Mouse (Mus musculus) hindlimb bud, embryonic 11.5 days (tissue): ENCODE measurements around the gene Gast.
"Not testable (repeated sequence)": the region's sequence is repeated elsewhere in the genome, so short reads cannot be mapped to it uniquely, and the experiment has no call there.

Experiments used
- DNase-seq: peaks from one replicate; pipeline ENCODE4 v3.0.0-alpha.2; 2012; ENCODE audit warnings: low read depth, low spot score; ENCODE audit errors: extremely low spot score

The Gast gene

DNA sequence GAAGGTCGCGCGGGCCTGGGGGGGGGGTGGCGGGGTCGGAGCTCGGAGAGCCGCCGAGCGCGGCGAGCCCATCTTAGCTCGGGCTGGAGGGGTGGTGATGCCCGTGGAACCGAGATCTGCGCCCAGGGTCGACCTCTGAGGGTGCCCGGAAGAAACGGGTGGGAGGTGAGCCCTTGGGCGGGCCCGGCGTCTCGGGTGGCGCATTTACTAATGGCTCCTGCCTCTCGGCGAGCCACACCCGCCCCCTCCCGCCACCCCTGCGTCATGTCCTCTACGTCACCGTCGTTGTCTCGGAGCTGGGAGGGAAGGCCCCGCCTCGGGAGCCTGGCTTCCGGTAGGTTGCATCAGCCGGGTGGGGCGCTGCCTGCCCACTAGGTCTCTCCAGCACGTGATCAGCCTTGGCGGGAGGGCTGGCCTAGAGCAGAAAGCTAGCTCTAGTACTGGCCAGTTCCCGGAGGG lies 14.0 kb upstream of the Gast start:
- peak; percentile 82 for DNase-seq

DNA sequence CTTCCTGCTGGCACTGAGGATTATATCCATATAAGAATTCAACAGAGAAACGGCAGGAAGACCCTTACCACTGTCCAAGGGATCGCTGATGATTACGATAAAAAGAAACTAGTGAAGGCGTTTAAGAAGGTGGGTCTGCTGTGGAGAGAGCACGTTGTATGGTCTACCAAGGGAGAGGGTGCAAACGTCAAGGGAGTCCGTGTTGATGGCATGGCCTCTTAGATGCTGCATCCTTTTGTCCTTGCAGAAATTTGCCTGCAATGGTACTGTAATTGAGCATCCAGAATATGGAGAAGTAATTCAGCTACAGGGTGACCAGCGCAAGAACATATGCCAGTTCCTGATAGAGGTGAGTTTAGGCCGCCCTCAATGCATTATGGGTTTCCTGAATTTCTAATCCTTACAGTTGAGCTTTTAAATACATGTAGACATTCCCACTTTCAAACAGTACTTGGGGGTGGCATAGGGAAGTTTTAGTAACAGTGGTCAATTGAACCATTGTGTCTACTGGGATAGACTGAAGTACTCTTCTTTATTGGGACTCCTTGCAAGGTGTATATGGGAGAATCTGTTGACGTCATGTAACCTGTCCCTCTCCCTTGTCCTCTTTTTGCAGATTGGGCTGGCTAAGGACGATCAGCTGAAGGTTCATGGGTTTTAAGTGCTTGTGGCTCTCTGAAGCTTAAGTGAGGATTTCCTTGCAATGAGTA lies 13.4 kb upstream of the Gast start:
- not testable (repeated sequence) for DNase-seq

DNA sequence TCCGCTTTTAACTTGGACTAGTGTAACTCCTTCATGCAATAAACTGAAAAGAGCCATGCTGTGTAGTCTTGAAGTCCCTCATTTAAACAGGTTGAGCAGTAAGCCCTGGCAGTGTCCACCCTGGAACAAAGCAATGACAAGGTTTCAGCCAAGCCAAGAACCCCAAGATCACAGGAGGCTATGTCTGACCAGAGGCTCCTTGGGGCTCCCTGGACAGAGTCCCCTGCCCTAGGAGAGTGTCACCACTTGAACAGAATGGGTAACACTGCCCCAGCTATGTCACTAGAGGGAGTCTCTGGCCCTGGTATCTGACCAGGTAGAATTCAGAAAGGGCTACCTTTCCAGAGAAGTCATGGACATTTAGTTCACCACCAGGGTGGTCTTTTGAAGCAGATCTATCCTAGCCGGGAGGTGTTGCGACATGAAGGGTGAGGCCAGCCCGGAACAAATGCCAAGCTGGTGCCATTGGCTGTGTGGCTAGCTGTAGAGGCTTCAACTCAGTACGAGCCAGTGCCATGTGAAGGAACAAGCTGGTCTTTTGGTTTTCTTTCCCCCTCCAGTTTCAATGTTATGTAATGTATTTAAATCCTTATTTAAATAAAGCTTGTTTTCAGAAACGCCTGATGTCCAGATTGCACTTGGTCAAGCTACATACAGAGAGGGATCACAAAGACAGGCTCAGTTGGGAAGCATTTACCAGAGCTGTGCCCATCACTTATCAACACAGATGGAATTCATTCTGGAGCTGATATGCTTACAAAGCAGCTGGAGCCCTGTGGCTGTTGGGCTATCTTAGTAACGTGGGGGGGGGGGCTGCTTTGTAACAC lies 12.5 kb upstream of the Gast start:
- DNase-seq: not testable (repeated sequence)

DNA sequence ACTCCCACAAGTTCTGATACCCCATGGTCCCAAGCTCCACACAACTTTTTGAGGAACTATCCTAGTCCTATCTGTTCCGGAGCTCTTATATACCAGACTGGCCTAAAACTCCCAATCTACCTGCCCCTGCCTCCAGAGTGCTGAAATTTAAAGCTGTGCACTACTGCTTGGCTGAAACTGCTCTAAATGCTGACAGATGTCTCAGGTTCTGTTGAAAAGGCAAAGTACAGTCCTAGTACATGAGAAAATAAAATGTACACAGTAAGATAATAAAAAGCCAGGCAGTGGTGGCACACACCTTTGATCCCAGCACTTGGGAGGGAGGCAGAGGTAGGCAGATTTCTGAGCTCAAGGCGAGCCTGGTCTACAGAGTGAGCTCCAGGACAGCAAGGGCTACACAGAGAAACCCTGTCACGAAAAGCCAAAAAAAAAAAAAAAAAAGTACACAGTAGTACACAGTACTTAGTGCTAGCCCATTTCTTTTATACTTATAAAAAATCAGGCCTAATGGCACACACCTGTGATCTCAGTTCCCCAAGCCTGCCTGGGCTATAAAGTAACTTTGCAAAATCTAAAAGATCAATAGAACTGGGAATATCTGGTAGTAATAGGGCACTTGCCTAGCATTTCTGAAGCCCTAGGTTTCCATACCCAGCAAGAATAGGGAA lies 11.5 kb upstream of the Gast start:
- DNase-seq: no peak

DNA sequence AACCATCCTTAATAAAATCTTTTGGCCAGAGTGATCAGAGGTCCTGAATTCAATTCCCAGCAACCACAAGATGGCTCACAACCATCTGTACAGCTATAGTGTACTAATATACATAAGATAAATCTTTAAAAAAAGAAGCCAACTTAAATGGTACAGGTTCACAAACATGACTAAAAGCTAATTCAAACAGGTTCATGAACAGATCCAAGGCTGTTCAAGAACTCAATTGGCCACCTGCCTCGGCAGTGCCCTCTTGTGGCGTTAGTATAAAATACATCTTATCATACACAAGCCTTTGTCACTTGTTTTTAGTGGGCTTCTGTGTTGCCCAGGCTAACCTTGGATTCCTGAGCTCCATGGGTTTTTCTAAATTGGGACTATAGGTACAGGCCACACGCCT lies 10.6 kb upstream of the Gast start:
- DNase-seq: peak; percentile 76

DNA sequence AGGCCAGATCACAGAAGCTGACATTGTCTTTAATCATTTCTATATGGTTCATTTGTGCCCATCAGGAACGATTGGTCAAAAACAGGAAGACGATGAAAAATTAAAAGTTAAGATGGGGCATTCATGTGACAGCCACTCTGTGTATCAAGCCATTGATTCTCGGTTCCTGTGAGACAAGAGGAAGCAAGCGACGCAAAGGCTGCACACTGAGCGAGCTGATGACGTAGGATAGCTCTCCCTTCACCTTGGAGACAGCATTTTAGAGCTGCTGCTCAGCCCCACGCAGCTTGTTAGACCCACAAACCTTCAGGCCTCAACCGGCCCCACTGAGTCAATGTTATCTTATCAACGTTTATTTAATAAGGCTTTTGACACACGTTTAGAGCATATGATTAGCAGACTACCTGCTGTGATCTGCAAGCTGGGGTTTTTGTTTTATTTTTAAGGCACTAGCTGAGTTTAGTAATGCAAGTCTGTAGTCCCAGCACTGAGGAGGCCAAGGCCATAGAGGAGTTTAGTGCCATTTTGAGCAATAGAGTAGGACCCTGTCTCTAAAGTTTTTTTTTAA lies 9.1 kb upstream of the Gast start:
- DNase-seq: no peak

DNA sequence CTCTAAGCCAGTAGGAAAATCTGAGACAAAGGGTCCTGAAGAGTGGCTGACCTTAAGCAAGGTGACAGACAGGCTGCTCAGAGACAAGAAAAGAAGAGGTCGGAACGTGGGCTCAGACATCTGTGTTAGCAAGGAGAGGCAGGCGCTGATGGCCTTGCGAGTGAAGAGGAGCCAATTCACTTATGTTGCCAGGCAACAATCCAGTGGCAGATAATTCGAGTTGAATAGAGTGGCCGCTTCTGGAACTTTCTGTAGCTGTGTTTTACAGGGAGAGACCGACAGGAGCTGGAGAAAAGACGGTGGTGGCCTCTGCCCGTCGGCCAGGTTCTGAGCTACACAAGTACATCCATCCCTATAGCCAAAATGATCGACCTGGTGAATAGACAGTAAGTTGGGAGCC lies 6.9 kb upstream of the Gast start:
- no peak for DNase-seq

DNA sequence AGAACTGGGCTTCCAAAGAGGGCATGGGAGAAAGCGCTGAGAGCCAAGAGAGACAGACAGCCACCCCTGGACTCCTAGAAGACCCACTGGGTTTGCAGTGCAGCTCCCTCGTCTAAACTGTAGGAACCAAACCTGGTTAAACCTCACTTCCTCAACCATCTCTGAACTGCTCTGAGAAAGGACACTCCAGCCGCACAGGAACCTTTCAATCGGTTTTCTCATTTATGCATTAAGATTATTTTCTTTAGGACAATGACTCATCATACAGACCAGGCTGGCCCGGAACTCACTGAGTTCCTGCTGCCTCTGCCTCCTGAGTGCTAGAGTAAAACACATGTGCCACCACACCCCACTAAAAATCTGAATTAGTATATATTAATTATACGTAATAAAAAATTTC lies 6.4 kb upstream of the Gast start:
- DNase-seq: no peak

DNA sequence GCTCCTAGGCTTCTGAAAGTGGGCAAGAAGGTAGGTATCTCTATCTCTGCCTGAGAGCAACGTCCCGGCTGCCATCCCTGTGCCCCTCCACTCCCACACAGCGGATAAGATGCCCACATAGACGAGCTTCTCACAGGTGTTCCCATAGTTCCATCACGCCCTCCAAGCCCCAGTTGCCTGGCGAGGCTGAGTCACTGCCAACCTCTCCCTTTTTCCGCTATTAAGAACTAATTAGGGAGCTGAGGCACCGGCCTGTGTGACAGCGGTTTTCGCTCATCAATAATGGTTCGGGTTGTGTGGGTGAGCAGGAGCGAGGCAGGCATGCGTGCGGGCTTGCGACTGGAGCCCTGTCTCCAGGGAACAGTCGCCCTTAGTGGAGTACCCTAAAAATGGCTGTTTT lies 4.0 kb upstream of the Gast start:
- DNase-seq: no peak

DNA sequence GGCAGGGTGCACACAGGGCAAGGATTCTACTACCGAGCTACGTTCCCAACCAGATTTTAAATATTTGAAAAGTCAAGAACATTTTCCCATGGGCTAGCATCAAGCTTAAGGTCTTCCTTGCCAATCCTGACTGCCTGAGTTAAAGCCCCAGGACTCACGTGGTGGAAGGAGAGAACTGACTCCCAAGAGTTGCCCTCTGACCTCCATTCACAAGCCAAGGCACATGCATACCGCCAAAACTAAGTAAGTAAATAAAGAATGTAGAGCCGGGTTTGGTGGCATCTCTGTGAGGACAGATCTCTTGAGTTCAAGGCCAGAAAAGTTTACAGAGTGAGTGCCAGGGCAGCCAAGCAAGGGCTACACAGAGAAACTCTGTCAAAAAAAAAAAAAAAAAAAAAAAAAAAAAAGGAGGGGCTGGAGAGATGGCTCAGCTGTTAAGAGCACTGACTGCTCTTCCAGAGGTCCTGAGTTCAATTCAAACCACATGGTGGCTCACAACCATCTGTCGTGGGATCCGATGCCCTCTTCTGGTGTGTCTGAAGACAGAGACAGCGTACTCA lies 3.3 kb upstream of the Gast start:
- DNase-seq: not testable (repeated sequence)

DNA sequence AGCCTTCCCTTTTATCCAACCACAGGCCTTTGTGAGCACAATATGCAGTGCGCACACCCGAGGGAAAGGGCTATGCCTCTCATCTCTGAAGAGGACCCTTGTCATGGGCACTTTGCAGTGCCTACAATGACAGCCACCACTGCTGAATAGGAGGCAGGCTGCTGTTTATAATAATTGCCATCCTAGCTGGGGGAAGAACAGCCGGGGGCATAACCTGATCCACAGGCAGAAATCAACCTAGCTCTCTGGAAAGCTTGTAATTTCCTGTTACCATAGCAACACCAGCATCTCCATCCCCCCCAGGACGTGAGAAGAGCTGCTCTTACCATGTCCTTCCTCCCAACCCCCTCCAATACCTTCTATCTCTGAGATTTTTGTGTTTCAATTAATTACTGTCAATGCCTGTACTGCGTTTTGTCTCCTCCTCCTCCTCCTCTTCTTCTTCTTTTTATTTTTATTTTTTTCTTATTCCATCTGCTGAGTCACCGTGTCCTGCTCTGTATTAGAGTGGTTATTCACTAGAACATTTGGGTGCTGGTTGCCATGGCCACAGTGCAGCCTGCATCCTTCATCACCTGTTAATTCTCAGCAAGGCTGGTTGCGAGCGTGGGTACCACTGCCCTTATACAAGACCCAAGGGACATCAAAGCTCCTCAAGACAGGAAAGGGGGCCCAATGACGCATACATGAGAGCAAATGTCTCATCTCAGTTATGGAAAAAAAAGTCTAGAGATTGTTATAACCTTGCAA lies 1.3 kb upstream of the Gast start:
- DNase-seq: no peak

DNA sequence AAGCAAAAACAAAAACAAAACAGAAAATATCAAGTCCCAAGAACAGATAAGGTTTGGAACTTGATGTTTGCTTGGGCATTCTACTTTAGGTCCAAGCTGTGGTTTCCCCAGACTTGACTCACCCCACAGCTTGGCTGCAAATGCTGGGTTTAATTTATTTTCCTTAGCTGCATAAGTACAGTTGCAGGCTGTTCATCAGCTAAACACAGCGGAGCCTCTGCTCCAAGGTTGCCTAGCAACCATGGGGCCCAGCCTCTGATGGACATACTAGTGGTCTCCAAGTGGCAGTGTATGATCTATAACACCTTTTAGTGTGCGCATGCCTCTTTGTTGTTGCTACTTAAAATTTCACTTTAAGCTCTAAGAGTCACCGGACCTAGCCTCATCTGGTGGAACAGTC lies 1.5 kb downstream of the Gast start:
- DNase-seq: no peak

DNA sequence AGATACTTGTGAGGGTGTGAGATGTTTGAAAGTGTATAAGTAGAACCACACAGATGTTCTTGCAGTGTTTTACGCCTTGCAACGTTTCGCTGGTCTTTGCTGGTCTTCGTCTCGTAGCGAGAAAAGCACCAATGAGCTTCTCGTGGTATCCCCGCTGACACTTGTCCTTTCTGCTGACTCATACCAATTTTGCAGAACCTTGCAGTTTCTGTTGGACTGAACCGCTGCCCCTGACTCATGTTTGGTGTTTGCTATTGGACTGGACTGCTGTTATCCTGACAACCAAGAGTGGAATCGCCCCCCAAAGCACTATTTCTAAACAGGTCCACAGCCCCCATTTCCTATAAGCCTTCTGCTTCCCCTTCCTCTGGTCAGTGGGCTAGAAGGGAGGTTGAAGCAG lies 10.1 kb downstream of the Gast start:
- no peak for DNase-seq

DNA sequence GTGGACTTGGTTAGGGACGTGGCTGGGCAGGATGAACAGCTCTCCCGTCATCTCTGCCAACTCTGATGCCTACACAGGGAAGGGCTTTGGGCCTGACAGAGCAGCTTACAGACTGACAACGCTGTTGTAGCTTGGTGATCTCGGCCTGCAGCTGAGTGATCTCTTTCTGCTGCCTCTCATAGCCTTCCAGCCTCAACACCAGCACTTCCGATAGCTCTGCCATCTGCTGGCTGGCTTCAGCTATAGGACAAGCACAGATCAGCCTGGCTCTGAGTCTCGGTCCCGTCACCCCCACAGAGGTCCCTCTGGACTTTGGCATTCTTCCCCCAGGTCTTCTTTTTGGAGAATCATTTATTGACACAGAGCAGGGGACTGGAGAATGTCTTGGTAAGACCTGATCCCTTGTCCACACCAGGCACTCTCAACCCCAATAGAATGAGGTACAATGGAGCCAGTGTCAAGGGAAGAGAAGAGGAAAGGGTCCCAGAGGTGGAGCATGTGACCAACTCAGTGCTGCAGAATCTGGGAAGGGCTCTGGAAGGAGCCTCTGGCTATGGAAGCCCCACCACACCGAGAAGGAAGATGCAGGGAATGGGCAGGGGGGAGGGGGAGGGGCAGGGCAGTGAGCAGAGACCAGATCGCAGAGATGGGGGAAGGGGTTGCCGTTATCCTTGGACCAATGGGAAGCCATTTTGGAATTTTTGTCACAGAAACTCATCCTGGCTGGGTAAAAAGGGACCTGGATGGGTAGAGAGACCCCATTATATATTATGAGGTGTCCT lies 18.1 kb downstream of the Gast start:
- no peak for DNase-seq

DNA sequence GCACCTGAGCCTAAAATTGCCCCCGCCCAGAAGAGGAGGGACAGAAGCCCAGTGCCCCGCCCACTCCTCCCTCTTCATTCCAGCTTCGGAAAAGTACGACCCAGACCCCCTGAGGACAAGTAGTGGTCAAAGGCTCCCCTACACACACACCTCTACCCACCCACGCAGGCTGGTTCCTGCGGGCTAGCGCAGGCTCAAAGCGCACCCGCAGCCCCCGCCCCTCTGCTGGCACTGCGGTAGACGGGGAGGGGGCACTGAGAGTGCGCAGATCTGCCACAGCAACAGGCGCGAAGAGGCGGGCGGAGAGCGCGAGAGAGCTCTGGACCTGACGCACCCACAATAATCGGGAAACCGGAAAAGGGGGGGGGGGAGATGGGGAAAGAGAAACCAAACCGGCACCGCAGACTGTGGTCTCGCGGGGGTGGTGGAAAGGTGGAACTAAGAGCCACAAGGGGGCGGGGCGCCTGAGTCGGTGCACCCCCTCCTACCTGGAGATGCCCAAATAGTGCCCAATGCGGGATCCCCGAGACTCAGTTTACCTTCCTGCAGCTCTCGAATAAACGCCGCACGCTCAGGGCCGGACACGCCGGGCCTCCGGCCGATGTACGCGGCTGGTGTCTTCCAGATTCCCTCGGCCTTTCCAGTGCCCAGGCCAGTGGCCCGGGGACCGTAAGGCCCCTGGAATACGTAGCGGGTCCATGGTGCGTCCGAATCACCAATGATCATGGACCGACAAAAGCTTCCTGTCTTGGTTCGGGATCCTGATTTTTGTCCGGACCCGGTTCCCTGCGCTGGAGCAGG lies 21.1 kb downstream of the Gast start:
- no peak for DNase-seq

DNA sequence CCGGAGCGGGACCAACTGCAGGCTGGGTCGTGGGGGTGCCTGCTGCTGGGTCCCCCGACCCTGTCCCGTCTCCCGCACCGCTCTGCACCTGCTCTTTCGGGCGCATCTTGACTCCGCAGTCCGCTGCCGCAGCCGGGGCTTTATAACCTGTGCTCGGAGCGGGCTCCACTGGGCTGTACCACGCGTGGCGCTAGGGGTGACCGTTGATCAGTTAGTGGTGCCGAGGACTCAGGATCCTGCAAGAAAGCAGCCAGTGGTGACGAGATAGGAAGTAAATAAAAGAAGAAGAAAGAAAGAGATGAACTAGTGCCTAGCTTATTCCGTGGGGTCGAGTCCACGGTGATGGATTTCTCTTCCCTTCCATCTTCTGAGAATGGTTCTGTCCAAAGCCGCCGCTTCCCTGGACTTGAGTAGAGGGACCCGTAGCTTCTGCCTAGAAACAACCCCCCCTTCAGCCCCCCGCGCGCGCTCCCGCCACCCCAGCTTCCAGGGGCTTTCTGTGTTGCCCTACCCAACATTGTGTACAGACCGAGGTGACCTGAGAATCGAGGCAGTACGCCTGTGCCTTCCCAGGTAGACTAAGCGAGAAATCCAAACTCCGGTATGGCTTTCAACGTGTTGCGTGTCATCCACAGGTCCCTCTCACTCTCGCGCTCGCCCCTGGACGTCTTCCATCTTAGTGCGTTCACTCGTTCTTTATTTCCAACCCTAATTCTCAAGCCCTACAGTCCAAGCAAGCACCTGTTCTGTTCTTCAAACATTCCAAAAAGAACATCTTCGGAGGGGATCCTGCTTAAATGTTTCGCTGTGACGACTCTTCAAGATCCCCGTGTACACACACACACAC lies 22.0 kb downstream of the Gast start, which contains the start of gene Hap1:
Gene Hap1 (minus strand): TSS at position 157 of the 847 bp plus-strand sequence.
- peak; percentile 63 for DNase-seq

DNA sequence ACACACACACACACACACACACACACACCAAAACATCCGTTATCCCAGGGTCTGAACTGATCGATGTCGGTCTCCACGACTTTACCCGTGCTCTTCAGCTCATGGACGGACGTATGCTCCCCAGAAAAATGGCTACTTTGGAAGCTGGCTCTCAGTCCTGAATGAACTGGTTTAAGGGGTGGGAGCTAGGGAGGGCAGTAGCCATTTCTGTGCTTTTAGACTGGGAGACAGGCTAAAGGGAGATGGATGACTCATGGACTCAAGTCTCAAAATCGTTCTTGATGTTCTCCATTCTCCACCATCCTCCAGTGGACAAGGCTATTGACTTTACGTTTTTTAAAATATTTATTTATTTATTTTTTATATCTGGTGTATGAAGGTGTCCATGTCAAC lies 22.6 kb downstream of the Gast start:
- DNase-seq: no peak

DNA sequence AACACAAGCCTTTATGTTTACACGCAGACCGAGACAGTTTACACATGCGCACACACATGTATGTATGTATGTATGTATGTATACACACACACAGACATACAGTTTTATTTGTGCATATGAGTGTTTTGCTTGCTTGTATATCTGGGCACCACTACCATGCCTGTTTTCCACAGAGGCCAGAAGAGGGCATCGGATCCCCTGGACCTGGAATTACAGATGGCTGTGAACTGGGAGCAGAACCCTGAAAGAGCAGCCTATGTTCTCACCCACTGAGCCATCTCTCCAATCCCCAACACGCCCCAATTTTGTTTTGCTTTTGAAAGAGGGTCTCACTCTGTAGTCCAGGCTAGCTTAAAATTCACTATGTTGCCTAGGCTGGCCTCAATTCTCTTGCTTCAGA lies 23.2 kb downstream of the Gast start:
- no peak for DNase-seq
